Mouse (Mus musculus) T-helper 2 cell (primary cell): ENCODE measurements at regions not wholly inside any gene's neighbourhood (a gene's known extent, or its start where the extent isn't known, plus 50 kb on each side); places are given as distances from the start of the nearest gene placed in this dataset.

Experiments
- in situ Hi-C: fragments of 300-600 bp; cut with MboI, MseI; formaldehyde crosslinking; loops from one replicate; pipeline ENCODE4 v1.15.1; 2025; ENCODE audit warnings: high pct_unique_total_duplicates

DNA sequence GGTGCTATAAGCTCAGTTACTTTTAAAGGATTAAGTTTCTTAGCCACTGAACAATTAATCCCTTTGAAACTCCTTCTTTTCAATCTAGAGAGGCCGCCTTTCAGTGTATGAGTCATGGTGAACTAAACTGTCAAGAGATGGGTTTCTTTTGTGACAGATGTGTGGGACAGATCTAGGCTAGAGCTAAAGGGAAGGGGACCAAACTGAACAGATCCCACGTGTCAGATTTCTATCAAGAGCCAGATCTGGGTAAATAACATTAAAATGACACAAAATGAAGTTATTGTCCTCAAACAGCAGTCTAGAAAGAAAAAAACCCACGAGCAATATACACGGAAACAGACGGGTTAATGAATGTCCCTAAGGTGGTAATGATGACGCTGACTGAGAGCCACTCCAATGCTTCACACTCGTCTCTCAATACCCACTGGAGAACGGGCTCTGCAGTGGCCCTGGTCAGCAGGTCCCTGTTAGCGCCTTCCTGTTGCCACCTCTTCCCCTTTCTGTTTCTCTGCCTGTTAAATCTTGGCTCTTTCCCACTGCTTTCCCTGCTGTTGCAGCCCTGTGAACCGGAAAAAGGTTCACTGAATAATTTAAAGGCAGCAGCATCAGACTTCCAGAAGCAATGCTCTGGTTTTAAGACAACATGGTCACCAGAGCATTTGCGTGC lies 52.7 kb upstream of the Rab3gap2 start:
- in situ Hi-C loops, result no loop called here

DNA sequence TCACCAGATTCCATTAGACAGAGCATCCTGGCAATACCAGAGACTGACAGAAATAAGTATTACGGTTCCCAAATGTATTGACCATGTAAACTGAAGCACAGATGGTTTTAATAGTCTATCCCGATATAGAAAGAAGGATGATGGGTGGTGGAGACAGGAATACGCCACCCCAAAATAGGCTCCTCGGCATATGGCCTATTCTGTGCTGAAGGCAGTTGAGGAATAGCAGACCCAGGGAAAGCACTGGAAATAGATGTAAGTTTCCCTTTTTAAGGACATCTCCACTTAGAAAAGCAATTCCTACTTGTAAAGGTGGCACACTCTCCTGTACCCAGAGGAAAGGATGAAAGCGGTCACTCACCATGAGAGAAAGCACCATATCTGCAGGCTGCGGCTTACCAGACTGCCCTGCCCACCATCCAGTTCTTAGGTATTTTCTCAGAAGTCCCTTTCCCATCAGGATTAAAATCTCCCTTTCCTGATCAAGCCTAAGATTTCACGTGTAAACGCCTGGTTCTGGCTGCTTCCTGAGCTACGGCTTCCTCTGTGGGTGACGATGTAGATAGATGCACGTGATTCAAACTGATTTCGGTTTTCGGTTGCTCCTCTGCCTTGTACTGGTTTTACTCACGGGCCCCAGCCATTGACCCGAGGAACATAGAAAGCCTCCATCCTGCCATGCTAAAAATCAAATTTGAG lies 53.3 kb upstream of the Rab3gap2 start:
- in situ Hi-C loops, result no loop called here

DNA sequence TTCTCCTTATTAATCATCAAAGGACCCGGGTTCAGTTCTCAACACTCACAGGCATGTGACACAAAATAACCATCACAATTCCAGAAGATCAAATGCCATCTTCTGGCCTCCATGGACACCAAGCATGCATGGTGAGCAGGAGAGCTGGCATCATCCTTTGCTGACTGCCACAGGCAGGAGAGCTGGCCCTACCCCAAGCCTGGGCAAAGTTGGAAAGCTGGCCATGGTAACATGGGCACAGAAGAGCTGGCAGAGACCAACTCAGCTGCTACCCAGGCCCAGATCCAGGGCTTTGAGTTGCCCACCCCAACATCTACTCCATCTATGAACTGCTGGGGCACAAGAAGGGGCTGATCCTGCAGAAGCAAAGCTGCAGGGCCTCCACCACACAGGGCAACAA lies 59.1 kb upstream of the Rab3gap2 start:
- in situ Hi-C loops, result loop anchor here (25.0 kb wide), 1 partner anchor 1768 kb away; no protein-coding TSS in a partner anchor

- in situ Hi-C loops, result loop anchor here (25.0 kb wide), 1 partner anchor 1768 kb away; no protein-coding TSS in a partner anchor
Observed at GRCm38 (mm10) chr1:185144006-185144405, 59.9 kb upstream of the Rab3gap2 start.

DNA sequence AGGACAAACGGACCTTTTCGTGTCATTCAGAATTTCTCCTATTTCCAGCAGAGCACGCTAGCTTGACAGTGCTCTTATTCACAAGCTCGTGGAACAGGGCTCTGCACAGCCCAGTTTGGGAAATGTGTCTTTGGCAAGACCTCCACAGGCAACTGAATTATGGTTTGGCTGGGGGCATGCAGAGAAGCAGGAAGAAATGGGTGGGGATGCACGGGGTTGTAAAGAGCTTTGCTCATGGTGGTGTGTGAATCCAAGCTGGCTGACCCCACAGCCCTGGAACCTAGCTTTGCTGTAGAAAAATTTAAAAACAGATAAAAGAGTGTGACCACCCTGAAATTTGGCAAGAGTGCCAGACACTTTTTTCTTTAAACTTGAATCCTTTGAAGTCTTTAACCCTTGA lies 63.6 kb upstream of the Rab3gap2 start:
- in situ Hi-C loops, result loop anchor here (25.0 kb wide), 1 partner anchor 1772 kb away; no protein-coding TSS in a partner anchor

DNA sequence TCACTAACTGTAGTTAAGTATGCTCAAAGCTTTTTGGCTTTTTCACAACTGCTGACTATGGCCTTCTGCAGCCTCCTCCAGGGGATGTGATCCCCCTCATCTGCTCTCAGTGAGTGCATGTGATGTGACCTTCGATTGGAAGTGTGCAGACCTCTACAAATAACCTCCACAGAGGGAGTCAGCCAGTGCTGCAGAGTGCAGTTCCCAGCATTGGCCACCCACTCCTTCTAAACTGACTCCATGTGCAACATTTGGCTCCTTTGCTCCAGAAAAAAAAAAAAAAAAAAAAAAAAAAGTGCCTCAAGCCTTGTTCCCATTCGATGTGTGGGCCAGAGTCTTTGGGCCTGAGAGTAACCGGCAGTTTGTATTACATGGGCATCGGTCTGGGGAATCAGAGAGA lies 75.7 kb upstream of the Rab3gap2 start:
- in situ Hi-C loops, result loop anchor here (25.0 kb wide), 1 partner anchor 1784 kb away; no protein-coding TSS in a partner anchor

DNA sequence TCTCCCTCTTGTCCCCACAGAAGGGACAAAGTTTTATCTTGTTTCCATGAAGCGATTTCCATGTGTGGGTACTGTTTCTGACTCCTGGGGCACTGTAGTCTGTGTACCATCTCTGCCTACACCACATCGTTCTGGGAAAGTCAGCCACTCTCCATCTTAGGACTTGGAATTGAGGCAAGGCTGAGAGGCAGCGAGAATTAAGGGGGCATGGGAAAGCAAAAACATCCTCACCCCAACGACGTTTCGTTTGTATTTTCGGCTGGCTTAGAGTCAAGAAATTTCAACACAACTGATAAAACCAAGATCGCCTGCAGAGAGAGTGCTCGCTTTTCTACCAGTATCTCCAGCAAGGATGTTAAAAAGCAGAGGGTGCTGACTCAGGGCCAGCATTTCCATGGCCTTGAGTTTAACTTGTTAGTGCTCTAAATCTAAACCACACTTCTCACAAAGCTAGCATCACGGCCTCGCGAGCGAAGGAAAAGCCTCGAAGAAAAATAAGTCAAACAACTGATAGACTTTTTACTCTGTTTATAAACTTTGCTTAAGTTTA lies 78.1 kb upstream of the Rab3gap2 start:
- in situ Hi-C loops, result loop anchor here (25.0 kb wide), 1 partner anchor 1786 kb away; no protein-coding TSS in a partner anchor

GRCm38 (mm10) chr1:185121552-185121951 lies 82.4 kb upstream of the Rab3gap2 start:
- in situ Hi-C loops, result loop anchor here (25.0 kb wide), 1 partner anchor 966 kb away; no protein-coding TSS in a partner anchor

GRCm38 (mm10) chr1:185120416-185120815 lies 83.5 kb upstream of the Rab3gap2 start:
- in situ Hi-C loops, result loop anchor here (25.0 kb wide), 1 partner anchor 967 kb away; no protein-coding TSS in a partner anchor

- in situ Hi-C loops, result loop anchor here (25.0 kb wide), 1 partner anchor 970 kb away; no protein-coding TSS in a partner anchor
Observed at GRCm38 (mm10) chr1:185117711-185118110, 86.2 kb upstream of the Rab3gap2 start.

GRCm38 (mm10) chr1:185113687-185114086 lies 90.2 kb upstream of the Rab3gap2 start:
- in situ Hi-C loops, result loop anchor here (25.0 kb wide), 1 partner anchor 974 kb away; no protein-coding TSS in a partner anchor

DNA sequence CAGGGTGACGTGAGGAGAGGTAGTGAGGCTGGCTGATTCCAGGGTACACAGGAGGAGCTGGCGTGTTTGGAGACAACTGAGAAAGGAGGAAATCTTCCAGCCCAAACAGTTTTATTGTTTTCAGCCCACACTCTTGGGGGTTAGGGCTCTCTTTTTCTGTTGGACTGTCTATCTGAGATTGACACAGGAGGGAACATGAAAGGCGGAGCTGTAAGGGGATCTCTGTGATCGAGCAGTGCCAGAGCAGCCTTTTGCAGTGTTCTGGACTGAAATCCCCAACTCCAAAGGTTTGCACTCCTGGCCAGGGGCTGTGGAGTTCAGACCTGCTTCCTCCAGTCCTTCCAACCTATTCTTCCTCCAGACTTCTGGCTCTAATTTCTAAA lies 91.9 kb upstream of the Rab3gap2 start:
- in situ Hi-C loops, result loop anchor here (25.0 kb wide), 1 partner anchor 975 kb away; no protein-coding TSS in a partner anchor

DNA sequence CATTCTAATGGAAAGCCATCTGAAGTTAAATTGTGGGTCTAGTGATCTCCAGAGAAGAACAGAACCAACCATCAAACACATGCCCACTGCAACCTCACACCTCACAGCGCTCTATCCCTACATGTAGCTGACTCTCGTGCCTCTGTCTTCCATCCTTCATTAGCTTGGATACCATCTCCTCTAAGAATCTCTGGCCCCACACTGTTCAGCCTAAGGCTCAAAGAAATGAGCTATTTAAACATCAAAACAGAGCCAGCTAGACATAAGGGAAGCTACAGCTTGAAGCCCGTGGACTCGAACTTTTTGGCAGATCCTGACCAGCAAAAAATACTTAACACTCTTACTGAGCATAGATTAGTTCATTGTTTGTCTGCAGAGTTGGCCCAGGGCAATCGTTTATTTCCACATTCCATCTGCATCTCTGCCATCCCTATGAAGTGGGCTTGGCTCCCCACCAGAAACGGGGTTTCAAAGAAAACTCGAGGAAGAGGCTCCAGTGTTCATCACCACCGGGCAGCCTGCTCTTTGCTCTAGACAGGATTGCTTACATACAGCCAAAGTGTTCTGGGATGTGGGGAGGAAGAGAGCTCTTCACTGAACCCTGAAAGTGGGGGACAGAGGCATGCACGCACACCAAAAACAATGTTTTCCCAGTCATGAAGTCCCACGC lies 92.4 kb upstream of the Rab3gap2 start:
- in situ Hi-C loops, result loop anchor here (25.0 kb wide), 1 partner anchor 976 kb away; no protein-coding TSS in a partner anchor

DNA sequence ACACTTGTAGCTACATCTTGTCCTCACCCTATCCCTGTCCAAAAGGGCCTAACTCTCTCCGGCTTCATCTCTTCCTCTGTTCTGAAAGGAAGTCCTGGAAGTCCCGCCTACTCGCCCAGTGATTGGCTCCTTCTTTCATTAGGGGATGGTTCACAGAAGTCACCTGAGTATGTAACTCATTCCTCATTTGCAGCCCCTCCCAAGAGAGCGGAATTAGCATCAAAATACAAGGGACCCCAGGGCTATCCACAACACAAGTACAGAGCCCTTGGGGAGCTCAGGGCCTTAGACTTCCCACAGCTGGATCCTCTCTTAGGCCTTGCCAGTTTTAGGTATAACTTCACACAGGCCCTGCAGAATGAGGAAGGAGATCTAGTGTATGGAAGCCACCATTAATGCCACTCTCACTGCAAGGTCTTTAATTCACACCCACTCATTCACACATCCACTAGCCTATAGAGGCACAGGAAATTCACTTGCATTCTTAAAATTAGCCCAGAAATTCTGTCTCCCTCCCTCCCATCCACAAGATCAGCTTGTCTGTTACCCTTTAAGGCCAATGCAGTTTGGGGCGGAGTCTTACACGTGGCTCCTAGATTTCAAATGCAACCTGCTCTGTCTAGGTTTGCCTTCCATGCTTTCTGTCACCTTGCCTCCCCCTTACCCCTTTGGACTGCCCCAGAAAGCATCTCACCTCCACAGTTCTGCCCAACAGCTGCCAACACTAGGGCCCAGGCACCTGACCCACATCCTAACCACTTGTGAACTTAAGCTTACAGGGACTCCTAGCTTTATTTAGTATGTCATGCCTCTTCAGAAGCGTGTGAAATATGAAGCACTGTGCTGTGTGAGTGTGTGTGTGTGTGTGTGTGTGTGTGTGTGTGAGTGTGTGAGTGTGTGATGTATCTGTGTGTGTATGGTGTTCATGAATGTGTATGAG lies 98.7 kb upstream of the Rab3gap2 start:
- in situ Hi-C loops, result loop anchor here (25.0 kb wide), 1 partner anchor 982 kb away; no protein-coding TSS in a partner anchor

DNA sequence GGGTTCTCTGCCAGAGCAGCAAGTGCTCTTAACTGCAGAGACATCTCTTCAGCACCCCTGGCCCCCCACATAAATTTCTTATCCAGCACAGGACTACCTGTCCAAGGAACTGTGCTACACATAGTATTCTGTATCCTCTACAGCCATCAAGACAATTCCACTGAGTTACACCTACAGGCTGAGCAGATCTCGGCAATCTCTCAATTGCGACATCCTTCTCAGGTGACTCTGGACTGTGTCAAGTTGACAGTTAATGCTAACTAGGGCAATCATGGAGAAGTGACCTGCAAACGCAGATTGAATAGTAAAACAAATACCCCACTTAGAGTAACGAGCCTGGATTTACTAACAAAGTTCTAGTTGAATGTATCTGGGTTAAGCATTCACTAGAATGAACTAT lies 100.1 kb upstream of the Rab3gap2 start:
- in situ Hi-C loops, result loop anchor here (25.0 kb wide), 1 partner anchor 983 kb away; no protein-coding TSS in a partner anchor

- in situ Hi-C loops, result no loop called here
Observed at GRCm38 (mm10) chr1:185098975-185099958, 99.9 kb upstream of the Mark1 start.

DNA sequence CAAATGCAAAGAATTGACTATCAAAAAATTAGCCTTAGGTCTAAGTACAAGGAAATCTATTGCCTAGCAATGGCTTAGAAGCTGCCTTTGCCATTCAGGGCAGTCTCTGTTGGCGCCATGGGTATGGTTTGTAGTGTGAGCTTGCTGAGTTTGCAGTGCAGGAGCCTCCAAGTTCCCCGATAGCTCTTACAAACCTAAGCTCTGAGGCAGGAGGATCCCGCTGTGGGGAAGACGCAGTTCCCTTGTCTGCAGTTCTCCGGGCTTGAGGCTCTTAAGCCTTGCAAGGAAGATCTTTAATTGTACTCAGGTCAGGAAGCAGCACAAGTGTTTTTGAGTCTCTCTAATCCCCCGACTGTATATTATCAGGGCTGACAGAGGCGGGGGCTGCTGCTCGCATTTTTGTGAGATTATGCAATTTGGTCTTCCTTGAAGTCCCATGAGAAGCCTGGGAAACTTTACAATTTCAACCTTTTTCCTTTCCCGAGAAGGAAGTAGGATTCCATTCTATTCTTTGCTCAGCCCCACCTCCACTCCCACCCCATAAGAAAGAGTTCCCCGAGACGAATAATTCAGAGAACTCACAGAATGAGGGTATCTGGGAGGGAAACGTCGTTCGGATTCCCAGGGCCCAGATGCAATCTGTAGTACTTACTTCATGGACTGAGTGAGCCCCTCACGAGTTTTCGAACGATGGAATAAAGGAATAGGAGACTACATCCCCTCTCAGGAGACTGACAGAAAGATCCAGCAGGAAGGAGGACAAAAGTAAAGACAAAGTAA lies 99.0 kb upstream of the Mark1 start:
- in situ Hi-C loops, result no loop called here

DNA sequence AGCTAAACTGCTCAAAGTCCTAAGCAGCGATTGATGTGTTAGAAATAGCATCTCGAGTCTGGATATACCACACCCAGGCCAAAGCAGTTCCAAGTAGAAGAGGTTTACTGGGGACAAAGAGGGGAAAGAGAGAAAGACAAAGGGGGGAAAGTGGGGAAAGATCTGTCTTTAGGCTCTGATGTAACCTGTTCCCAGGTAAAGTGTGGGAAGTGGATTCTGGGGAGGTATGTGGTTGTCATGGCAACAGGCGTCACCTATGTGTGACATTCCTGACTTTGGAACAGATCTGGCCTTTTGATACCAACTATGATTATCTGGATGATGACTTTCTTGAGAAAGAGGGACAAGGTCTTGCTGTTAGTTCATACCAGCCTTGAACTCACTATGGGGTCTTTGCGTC lies 97.4 kb upstream of the Mark1 start:
- in situ Hi-C loops, result no loop called here
